Mouse (Mus musculus) ovary, adult 18-20 months (tissue): ENCODE data around the gene A830031A19Rik.
A peak's percentile ranks its signal among the peaks of the same experiment; 100 is the strongest.

ENCODE experiments used
- DNase-seq: peaks from one replicate; pipeline ENCODE4 v3.0.0; 2022; ENCODE audit warnings: low spot score, mixed read lengths

The A830031A19Rik gene

GRCm38 (mm10) chr11:24076821-24077730, 2.2 kb upstream of the A830031A19Rik start:
- DNase-seq, result peak; percentile 37

DNA sequence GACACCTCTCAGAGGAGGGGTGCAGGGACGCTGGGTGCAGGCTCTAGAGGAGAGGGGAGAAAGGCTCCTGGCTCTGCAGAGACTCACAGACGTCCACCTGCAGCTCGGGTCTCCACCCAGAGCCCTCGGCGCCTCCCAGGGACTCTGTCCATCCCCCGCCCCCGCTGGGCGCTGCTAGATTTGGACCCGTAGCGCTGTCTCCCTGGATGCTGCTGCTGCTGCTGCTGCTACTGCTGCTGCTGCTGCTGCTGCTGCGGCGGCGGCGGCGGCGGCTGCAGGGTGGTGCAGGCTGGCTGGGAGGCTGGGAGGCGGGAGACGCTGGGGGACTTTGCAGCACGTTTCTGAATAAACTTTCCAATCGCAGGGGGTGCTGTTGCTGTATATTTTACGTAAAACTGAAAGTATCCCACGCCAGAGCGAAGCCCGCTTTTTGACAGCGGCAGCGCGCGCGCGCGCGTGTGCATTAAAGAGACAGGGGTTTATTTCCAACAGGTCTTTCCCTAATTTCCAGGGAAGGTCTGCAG, 1.3 kb upstream of the A830031A19Rik start:
- DNase-seq, result peak; percentile 44

GRCm38 (mm10) chr11:24075486-24076126, 752 bp upstream of the A830031A19Rik start:
- DNase-seq, result no peak

- no peak for DNase-seq
Measured at GRCm38 (mm10) chr11:24074021-24074591, 748 bp downstream of the A830031A19Rik start.

DNA sequence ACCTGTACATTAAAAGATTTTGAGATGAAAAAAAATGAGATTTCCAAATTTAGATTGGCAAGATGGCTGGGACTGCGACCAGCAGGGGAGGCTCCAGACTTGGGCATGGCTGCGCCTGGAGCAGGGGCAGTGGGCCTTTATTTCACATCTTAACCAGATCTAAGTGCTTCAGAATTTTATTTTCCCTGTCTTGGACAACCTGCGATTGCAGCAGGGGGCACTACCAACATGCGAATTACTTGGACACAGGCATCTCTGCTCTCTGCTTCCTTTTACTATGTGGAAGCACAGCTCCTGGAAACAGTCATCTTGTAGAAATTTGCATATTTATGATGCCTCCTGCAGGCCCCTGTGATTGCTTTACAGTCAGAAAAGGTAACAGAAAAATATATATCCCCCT, 9.5 kb downstream of the A830031A19Rik start:
- no peak for DNase-seq

DNA sequence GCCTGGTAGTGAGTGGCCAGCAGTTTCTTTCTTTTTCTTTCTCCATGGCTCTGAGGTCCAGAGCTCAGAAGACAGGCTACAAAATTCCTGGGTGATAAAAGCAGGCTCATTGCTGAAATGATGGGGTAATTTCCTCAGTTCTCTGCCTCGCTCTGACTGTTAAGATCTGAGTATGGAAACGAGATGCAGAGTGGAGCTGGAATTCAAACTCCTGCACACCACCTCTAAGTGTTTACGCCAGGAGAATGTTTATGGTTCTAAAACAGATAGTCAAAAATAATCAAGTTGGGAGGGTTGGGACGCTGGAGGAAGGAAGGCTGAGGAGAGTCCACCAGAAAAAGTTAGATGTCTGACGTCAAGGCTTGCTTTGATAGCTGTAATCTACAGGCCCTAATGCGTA, 10.6 kb downstream of the A830031A19Rik start:
- DNase-seq, result no peak

GRCm38 (mm10) chr11:24062495-24063096, 12.3 kb downstream of the A830031A19Rik start:
- DNase-seq, result no peak

DNA sequence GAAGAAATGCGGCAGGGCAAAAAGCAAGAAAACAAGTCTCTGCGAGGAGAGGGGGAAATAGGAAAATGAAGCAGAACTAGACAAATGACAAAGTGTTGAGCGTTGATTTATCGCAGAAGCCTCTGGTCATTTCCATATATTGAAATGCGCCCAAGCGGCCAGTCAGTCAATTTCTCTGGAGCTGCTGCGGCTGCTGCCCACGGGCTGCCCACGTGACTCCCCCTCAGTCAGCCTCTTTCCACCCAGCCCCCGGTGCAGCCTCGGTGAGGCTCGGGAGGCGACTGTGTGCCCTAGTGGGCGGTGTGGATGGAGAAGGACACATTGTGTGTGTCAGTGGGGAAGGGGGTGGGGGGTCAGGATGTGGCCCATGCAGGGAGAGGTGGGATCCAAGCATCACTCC, 13.0 kb downstream of the A830031A19Rik start:
- no peak for DNase-seq

- no peak for DNase-seq
Measured at GRCm38 (mm10) chr11:24060428-24060827, 14.4 kb downstream of the A830031A19Rik start.

DNA sequence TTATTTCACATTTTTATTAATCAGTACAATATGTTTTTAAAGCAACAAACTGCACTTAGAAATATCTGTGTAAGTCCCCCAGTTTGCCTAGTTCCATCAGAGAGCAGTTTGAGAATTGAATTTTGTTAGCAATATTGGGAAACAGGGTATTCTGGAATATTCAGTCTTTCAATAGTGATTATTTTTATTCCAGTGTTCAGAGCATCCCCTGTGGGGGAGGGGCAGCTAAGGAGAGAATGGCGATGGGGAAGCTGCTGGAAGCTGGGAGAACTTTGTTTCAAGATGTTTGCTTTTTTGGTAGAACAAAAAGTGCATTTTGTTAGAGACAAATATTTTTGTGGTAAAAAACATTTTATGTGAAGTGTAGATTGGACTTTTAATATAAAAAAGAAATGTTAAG, 15.7 kb downstream of the A830031A19Rik start:
- no peak for DNase-seq

- no peak for DNase-seq
Measured at GRCm38 (mm10) chr11:24052882-24053281, 22.0 kb downstream of the A830031A19Rik start.

DNA sequence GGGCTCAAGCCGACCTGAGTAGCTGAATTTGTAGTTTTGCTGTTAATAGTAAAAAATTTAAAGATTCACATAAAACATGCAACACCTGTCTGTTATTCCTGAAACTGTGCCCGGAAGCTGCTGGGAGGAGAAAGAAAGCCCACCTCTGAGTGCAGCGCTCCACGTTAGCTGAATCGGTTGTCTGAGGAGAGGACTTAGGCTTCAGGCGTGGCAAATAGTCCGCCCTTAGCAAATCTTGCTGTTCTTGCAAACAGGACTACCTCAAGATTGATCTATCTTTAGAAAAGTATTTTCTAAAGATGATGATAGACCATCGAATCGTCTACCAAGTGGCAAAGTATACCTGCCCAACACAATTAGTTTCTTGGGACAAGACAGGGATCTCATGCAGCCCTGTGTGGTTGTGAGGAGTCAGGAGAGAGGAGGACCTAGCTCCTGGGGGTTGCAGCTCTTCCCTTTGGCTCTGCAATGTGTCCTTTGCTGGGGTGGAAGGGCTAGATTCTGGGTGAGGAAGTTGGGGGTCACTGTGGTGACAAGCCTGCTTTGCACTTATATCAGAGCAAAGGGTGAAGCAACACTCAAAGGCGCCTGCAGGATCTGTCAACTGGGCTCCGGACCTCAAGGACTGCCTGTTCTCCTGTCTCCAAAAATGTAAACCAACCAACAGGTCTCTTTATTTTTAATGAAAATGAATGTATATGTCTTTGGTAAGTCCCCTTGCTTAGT, 24.7 kb downstream of the A830031A19Rik start:
- DNase-seq, result no peak

GRCm38 (mm10) chr11:24049226-24050031, 25.4 kb downstream of the A830031A19Rik start:
- DNase-seq, result peak; percentile 35

DNA sequence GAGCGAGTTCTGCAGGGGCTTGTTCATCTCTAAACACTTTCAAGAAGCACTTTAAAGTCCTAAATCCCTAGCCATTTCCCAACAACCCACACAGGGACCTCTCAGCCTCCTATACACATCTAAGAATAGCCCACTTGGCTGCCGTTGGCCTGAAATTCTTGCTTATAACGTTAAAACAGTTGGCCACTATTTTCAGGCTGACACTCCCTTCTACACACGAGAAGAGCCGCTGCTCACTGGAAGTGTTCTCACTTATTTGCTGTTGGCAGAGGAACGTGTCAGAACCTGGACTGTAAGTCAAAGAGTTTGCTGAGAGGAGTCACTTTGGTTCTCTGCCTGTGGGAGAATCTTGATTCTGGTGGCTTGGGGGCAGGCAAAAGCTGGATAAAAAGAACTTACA, 30.8 kb downstream of the A830031A19Rik start:
- no peak for DNase-seq

- DNase-seq, result no peak
Measured at GRCm38 (mm10) chr11:24020760-24021159, 54.1 kb downstream of the A830031A19Rik start.

DNA sequence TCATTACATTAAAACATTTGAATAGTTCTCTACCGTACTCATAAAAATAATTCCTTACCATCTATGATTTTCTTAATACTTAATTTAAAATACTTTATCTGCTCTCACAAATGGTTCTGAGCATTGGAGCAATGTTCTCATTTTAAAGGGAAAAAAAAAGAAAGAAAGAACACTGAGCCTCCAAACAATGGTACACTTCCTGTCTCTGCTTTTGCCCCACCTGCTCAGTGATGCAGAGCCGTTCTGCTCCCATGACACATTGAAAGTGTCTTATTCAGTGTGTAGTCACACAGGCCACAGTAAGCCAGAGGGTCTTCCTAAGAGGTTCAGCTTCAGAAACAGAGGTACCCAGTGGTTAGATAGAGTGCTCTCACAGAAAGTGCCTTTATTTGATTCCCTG, 56.1 kb downstream of the A830031A19Rik start:
- DNase-seq, result no peak

GRCm38 (mm10) chr11:24016647-24017179, 58.1 kb downstream of the A830031A19Rik start:
- no peak for DNase-seq

- DNase-seq, result no peak
Measured at GRCm38 (mm10) chr11:24016049-24016448, 58.8 kb downstream of the A830031A19Rik start.

DNA sequence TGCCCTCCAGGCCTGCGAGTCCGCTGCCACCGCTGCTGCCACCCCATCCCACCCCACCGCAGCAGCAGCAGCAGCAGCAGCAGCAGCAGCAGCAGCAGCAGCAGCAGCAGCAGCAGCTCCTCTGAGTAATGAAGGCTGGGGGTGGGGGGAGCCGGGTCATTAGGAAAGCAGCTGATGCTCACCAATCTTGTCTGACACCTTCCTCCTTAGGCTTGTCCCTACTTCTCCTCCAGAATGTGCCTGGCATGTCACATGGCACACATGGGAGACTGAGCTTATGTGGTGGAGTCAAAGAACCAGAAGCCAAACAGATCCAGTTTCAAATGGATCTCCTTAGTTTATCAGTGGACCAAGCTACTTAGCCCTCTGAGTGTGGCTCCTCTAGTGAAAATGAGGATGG, 60.2 kb downstream of the A830031A19Rik start:
- DNase-seq, result no peak

DNA sequence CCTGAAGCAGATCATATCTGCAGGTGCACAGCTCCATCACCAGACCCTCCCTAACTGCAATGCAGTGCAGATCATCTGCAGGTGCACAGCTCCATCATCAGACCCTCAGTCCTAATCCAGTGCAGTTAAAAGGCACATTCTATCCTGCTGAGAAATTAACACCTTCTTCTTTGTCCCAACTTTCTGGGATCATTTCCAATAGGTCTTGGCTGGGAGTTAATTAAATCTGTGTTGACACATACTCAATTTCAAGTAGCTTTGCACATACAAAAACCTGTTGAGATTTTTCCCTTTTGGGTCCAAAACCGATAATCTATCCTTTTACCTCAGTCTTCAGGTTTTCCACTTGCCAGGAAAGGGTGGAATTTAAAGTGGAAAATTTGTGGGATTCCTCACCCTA, 62.6 kb downstream of the A830031A19Rik start:
- no peak for DNase-seq
